In the genomic region with DNA sequence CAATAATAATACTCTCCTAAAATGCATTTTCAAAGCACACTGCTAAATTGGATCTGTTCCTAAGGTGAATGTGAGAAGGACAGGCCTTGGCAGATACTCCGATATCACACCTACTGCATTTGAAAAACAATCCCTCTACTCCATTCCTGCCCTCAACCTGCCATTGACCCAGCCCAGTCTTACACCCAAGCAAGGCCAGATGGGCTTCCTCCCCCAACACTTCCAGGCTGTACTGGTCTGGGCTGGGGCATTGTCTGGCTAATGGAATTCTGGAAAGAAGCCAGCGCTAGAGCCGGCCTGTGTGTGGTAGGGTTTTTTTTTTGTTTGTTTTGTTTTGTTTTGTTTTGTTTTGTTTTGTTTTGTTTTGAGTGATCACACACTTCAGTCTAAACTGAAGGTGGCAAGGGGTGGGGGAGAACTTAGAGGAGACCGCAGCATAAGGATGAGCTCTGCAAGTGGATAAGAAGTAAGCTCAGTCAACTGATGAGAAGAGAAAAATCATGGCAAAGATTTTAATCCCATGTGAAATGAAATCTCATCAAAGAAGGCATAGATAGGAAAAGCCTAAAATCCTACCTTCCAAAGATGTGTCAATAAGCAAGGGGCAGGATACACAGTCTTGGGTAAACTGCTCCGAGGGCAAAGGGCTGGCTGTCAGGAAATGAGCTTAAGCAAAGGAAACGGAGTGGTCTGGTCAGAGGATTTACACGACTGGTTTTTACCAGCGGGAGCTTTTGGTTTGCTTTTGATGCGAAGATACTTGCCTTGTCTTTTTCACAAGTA, we compare ENCODE assay signal across 9 mouse cellular contexts. TPM values are rescaled to one million over a fixed set of nuclear protein-coding genes. Genes with fewer than 3 reads are reported as not detected.
DNase-seq lines count a peak whose midpoint lies in the region; ATAC-seq and TF ChIP-seq lines count a peak whose summit lies in the region.
"Had no signal": no experiment of that assay in that cellular context is flagged by ENCODE, and none has a peak within 500 bp of the region (broad histone marks: within the 10 kb centered on the region; RNA-seq: fewer than 3 reads in every experiment).

No protein-coding gene starts in this region.

- H3K27me3 ChIP-seq in E14TG2a.4 (ENCODE audit: insufficient read depth, low read length), result no peaks in the 10 kb centered on the region
- H3K27me3 ChIP-seq in stomach, postnatal 0 days (ENCODE audit: control insufficient read depth, insufficient read depth, low read length), result no peaks in the 10 kb centered on the region
- H3K27me3 ChIP-seq: liver, embryonic 13.5 days had no signal

- no peak for TF ChIP-seq POLR2A in lung, adult 2 months (IDR thresholded peaks at IDR 0.05; ENCODE audit: borderline replicate concordance, extremely low read depth, low read depth, low read length)

- H3K4me3 ChIP-seq in E14TG2a.4 (replicated peaks; ENCODE audit: low read length), result peak overlapping the region; percentile 65
- H3K4me3 ChIP-seq in lung, adult 2 months (replicated peaks; ENCODE audit: extremely low read depth, low read depth, low read length), result no peak overlapping the region
- H3K4me3 ChIP-seq in stomach, postnatal 0 days (ENCODE audit: low read depth, low read length), result no peak overlapping the region
- H3K4me3 ChIP-seq: liver, embryonic 13.5 days had no signal

- peak; percentile 69 for DNase-seq in embryo, embryonic 11 days
- DNase-seq in heart, postnatal 10 days, result peak; percentile 29 to 45
- peak; percentile 16 for DNase-seq in lung, adult 2 months
- DNase-seq in stomach, postnatal 0 days (ENCODE audit: low spot score), result peak; percentile 25
- DNase-seq in frontal cortex, postnatal 14 days (ENCODE audit: low spot score in 2 of 2), result no peak
- DNase-seq in left cerebral cortex, postnatal 25 days (ENCODE audit: low spot score in 2 of 2), result no peak
- DNase-seq in urinary bladder, postnatal 4 days (ENCODE audit: low spot score in 2 of 2), result no peak
- DNase-seq: liver, embryonic 13.5 days had no signal

- no peak for ATAC-seq in stomach, postnatal 0 days (ENCODE audit: low FRiP score, low TSS enrichment)

- H3K9me3 ChIP-seq in E14TG2a.4 (ENCODE audit: low read length), result no peaks in the 10 kb centered on the region
- H3K9me3 ChIP-seq in stomach, postnatal 0 days (ENCODE audit: control insufficient read depth, low read length), result no peaks in the 10 kb centered on the region
- H3K9me3 ChIP-seq: liver, embryonic 13.5 days had no signal

- peaks cover 70% of the 10 kb centered on the region for H3K4me1 ChIP-seq in E14TG2a.4 (replicated peaks; ENCODE audit: low read depth, low read length)
- 0 out of 2 replicates have a peak, but pooled peaks cover 3% of the 10 kb centered on the region for H3K4me1 ChIP-seq in lung, adult 2 months (ENCODE audit: control insufficient read depth, insufficient read depth, low read length)
- no peaks in the 10 kb centered on the region for H3K4me1 ChIP-seq in stomach, postnatal 0 days (replicated peaks; ENCODE audit: control insufficient read depth, insufficient read depth)

- no peak for TF ChIP-seq CTCF in E14TG2a.4 (conservative IDR thresholded peaks at IDR 0.05; ENCODE audit: low read length)
- TF ChIP-seq CTCF in lung, adult 2 months (IDR thresholded peaks at IDR 0.05; ENCODE audit: insufficient read depth, low read length), result no peak
- TF ChIP-seq CTCF in stomach, postnatal 0 days (IDR thresholded peaks at IDR 0.05; ENCODE audit: low read depth), result no peak

- H3K36me3 ChIP-seq in E14TG2a.4 (ENCODE audit: insufficient read depth, low read length), result peaks cover 11% of the 10 kb centered on the region; the same call in 1 of the 2 replicates
- H3K36me3 ChIP-seq in stomach, postnatal 0 days (ENCODE audit: control insufficient read depth, insufficient read depth, low read length), result no peaks in the 10 kb centered on the region
- H3K36me3 ChIP-seq: liver, embryonic 13.5 days had no signal

- intact Hi-C loops in heart, postnatal 10 days (cut with DNase I), result no loop called here
- intact Hi-C loops in left cerebral cortex, postnatal 25 days (cut with DNase I), result no loop called here

- no peak overlapping the region for H3K27ac ChIP-seq in stomach, postnatal 0 days (replicated peaks)
- H3K27ac ChIP-seq: liver, embryonic 13.5 days had no signal

- no peak overlapping the region for H3K4me2 ChIP-seq in stomach, postnatal 0 days (replicated peaks; ENCODE audit: low read depth)
- H3K4me2 ChIP-seq: liver, embryonic 13.5 days had no signal

- H3K9ac ChIP-seq in stomach, postnatal 0 days (ENCODE audit: low read length), result no peak overlapping the region
- H3K9ac ChIP-seq: liver, embryonic 13.5 days had no signal

- TF ChIP-seq EP300 in stomach, postnatal 0 days (optimal IDR thresholded peaks at IDR 0.05), result no peak

- WGBS in lung, adult 2 months, result 19% methylated on average over 9 of the region's 9 CpGs
- 27% methylated on average over 9 of the region's 9 CpGs for WGBS in stomach, postnatal 0 days

RNA-seq across cellular contexts. Expression of a gene that starts 39.6 kb away (rescaled TPM):
- total RNA-seq in heart, postnatal 10 days (2021), result 10 to 100 TPM; 24.7 to 36.9 TPM
- 7.6 and 7.7 TPM in 2 replicates for polyA plus RNA-seq in lung, adult 2 months (2012; rRNA removed)
- 38.3 and 38.5 TPM in 2 replicates for polyA plus RNA-seq in stomach, postnatal 0 days (2015; fragmentation: Nextera tagmentation; extraction: Ambion mirVana)
- 10 to 100 TPM; 48.1 to 48.2 TPM for total RNA-seq in left cerebral cortex, postnatal 25 days (2021)

Comparison
In these comparisons a context has a peak if more than half of its experiments do, and no peak if none do; other contexts are left out.
1. DNase-seq: peak in embryo, embryonic 11 days (single experiment), heart, postnatal 10 days (2 of 2), lung, adult 2 months (single experiment) and stomach, postnatal 0 days (single experiment); none in frontal cortex, postnatal 14 days (0 of 2), left cerebral cortex, postnatal 25 days (0 of 2) and urinary bladder, postnatal 4 days (0 of 2).